Mouse (Mus musculus): ENCODE measurements around the gene Slc26a5.

Gene Slc26a5

GRCm38 (mm10) chr5:21865346-21866107, at the start of gene Slc26a5:
TSS of gene Slc26a5 (minus strand) at chr5:21865604.
- peak; percentile 78 for DNase-seq

- DNase-seq, result peak; percentile 34
These were observed 49.4 kb upstream of the Slc26a5 start for GRCm38 (mm10) chr5:21914776-21915175.

- DNase-seq, result peak; percentile 55
These were observed 47.6 kb upstream of the Slc26a5 start for GRCm38 (mm10) chr5:21912835-21913530.

GRCm38 (mm10) chr5:21910726-21911125, 45.3 kb upstream of the Slc26a5 start:
- DNase-seq, result peak; percentile 82

GRCm38 (mm10) chr5:21909713-21910112, 44.3 kb upstream of the Slc26a5 start:
- peak; percentile 14 for DNase-seq

GRCm38 (mm10) chr5:21901411-21901810, 36.0 kb upstream of the Slc26a5 start:
- peak; percentile 69 for DNase-seq

- peak; percentile 61 for DNase-seq
These were observed 35.5 kb upstream of the Slc26a5 start for GRCm38 (mm10) chr5:21900891-21901290.

- no peak for DNase-seq
These were observed 33.5 kb upstream of the Slc26a5 start for GRCm38 (mm10) chr5:21898875-21899274.

GRCm38 (mm10) chr5:21896586-21896985, 31.2 kb upstream of the Slc26a5 start:
- peak; percentile 83 for DNase-seq

- DNase-seq, result peak; percentile 37
These were observed 28.8 kb upstream of the Slc26a5 start for GRCm38 (mm10) chr5:21894168-21894567.

- no peak for DNase-seq
These were observed 1.3 kb upstream of the Slc26a5 start for GRCm38 (mm10) chr5:21866750-21867149.

GRCm38 (mm10) chr5:21866311-21866712, 908 bp upstream of the Slc26a5 start:
- DNase-seq, result no peak

GRCm38 (mm10) chr5:21858653-21859052, 6.8 kb downstream of the Slc26a5 start:
- DNase-seq, result peak; percentile 55

- DNase-seq, result peak; percentile 22
These were observed 13.6 kb downstream of the Slc26a5 start for GRCm38 (mm10) chr5:21851679-21852340.

GRCm38 (mm10) chr5:21847438-21847837, 18.0 kb downstream of the Slc26a5 start:
- DNase-seq, result no peak

GRCm38 (mm10) chr5:21846616-21847290, 18.7 kb downstream of the Slc26a5 start:
- DNase-seq, result no peak

- DNase-seq, result peak; percentile 1
These were observed 20.7 kb downstream of the Slc26a5 start for GRCm38 (mm10) chr5:21844676-21845075.

- DNase-seq, result peak; percentile 55
These were observed 33.6 kb downstream of the Slc26a5 start for GRCm38 (mm10) chr5:21831761-21832160.

GRCm38 (mm10) chr5:21828855-21829254, 36.5 kb downstream of the Slc26a5 start:
- DNase-seq, result peak; percentile 45

GRCm38 (mm10) chr5:21827643-21828042, 37.8 kb downstream of the Slc26a5 start:
- DNase-seq, result no peak

GRCm38 (mm10) chr5:21826370-21826769, 39.0 kb downstream of the Slc26a5 start:
- DNase-seq, result peak; percentile 52

- DNase-seq, result peak; percentile 73
These were observed 51.4 kb downstream of the Slc26a5 start for GRCm38 (mm10) chr5:21813994-21814393.

- peak; percentile 49 for DNase-seq
These were observed 54.5 kb downstream of the Slc26a5 start for GRCm38 (mm10) chr5:21810924-21811323.

Measured in heart, adult 11 months (tissue).